26 mouse cellular contexts compared by ENCODE assay signal in genomic region chr16:35921676-35922235, GRCm38 (mm10). TPM values are rescaled to one million over a fixed set of nuclear protein-coding genes. Genes with fewer than 3 reads are reported as not detected.
DNase-seq lines count a peak whose midpoint lies in the region; ATAC-seq and TF ChIP-seq lines count a peak whose summit lies in the region.
"Had no signal": no experiment of that assay in that cellular context is flagged by ENCODE, and none has a peak within 500 bp of the region (broad histone marks: within the 10 kb centered on the region; RNA-seq: fewer than 3 reads in every experiment).

No protein-coding gene starts in this region.

- no peak overlapping the region for H3K9ac ChIP-seq in MEL (ENCODE audit: control insufficient read depth, low read depth, low read length, poor library complexity, severe bottlenecking)
- H3K9ac ChIP-seq: embryonic facial prominence, embryonic 12.5 days; embryonic facial prominence, embryonic 15.5 days; forebrain, postnatal 0 days; heart, embryonic 13.5 days; hindbrain, embryonic 14.5 days had no signal

- no peak overlapping the region for H3K27ac ChIP-seq in MEL (ENCODE audit: control insufficient read depth, low read depth, low read length)
- H3K27ac ChIP-seq: embryonic facial prominence, embryonic 12.5 days; embryonic facial prominence, embryonic 15.5 days; gastrocnemius, adult 2 months; heart, embryonic 10.5 days; heart, embryonic 13.5 days; hindbrain, embryonic 14.5 days; hindbrain, postnatal 0 days had no signal

- no peaks in the 10 kb centered on the region for H3K79me2 ChIP-seq in MEL (ENCODE audit: control insufficient read depth, insufficient read depth, low read length, poor library complexity)

- DNase-seq in kidney, postnatal 14 days: peak; percentile 26
- no peak for DNase-seq in kidney, adult 18-20 months
- DNase-seq in MEL (ENCODE audit: low read depth, low spot score): peak; percentile 62
- DNase-seq in yolk sac, embryonic 10.5 days (ENCODE audit: low spot score): peak; percentile 31
- no peak for DNase-seq in thymus, adult 18-20 months
- DNase-seq: adrenal gland, adult 8-10 months; adrenal gland, postnatal 25 days; cerebellum, adult 11-12 months; cerebellum, adult 9-10 months; cerebellum, postnatal 14 days; forebrain, postnatal 0 days; gastrocnemius, adult 2 months; gastrocnemius, postnatal 14 days; heart, adult 18-20 months; heart, postnatal 14 days; heart, postnatal 4 days had no signal

- H3K27me3 ChIP-seq in MEL (ENCODE audit: control insufficient read depth in 1 of 2, insufficient read depth in 2 of 2, low read length in 2 of 2): no peaks in the 10 kb centered on the region
- H3K27me3 ChIP-seq: embryonic facial prominence, embryonic 12.5 days; embryonic facial prominence, embryonic 15.5 days; heart, embryonic 13.5 days had no signal

- TF ChIP-seq RAD21 in MEL (IDR thresholded peaks at IDR 0.05; ENCODE audit: low read depth, low read length): no peak

- TF ChIP-seq POLR2A in MEL (IDR thresholded peaks at IDR 0.05; ENCODE audit: control insufficient read depth in 1 of 2, insufficient read depth in 1 of 2, low read depth in 1 of 2, low read length in 2 of 2, poor library complexity in 1 of 2): no peak

- 0 out of 2 replicates have a peak, but pooled peaks have one; percentile 51 for ATAC-seq in common myeloid progenitor, adult 5-6 weeks (replicated peaks; ENCODE audit: low read depth, poor library complexity, severe bottlenecking)
- ATAC-seq: activated CD4-positive, CD25-positive, alpha-beta regulatory T cell, adult 4 months; CD4-positive, CD25-positive, alpha-beta regulatory T cell, adult 4 months; forebrain, embryonic 14.5 days; forebrain, postnatal 0 days; hindbrain, postnatal 0 days had no signal

- peak overlapping the region in 1 of 2 experiments; percentile 28; a peak in 2 of 4 replicates for H3K4me3 ChIP-seq in MEL (ENCODE audit: control insufficient read depth in 1 of 2, insufficient read depth in 1 of 2, low read depth in 2 of 2, low read length in 2 of 2)
- H3K4me3 ChIP-seq: embryonic facial prominence, embryonic 12.5 days; embryonic facial prominence, embryonic 15.5 days; gastrocnemius, adult 2 months; heart, embryonic 10.5 days; heart, embryonic 13.5 days had no signal

- no peak for TF ChIP-seq CTCF in MEL (IDR thresholded peaks at IDR 0.05 in 2 of 3, conservative IDR thresholded peaks at IDR 0.05 in 1 of 3; ENCODE audit: control insufficient read depth in 1 of 3, insufficient read depth in 1 of 3, low read depth in 2 of 3, low read length in 3 of 3, poor library complexity in 1 of 3, severe bottlenecking in 1 of 3)

- no peak for TF ChIP-seq EP300 in MEL (IDR thresholded peaks at IDR 0.05; ENCODE audit: low read depth in 1 of 2, low read length in 2 of 2)

- H3K4me1 ChIP-seq in MEL (ENCODE audit: control insufficient read depth in 1 of 2, insufficient read depth in 2 of 2, low read length in 2 of 2): peaks cover 3 to 6% of the 10 kb centered on the region in 2 experiments; a peak in 1 of 4 replicates
- H3K4me1 ChIP-seq: embryonic facial prominence, embryonic 12.5 days; embryonic facial prominence, embryonic 15.5 days; heart, embryonic 10.5 days; heart, embryonic 13.5 days had no signal

- no peaks in the 10 kb centered on the region for H3K9me3 ChIP-seq in MEL (replicated peaks; ENCODE audit: insufficient read depth, low read length)
- H3K9me3 ChIP-seq: embryonic facial prominence, embryonic 12.5 days; embryonic facial prominence, embryonic 15.5 days; heart, embryonic 10.5 days; heart, embryonic 13.5 days had no signal

- H3K36me3 ChIP-seq in MEL (ENCODE audit: control insufficient read depth in 1 of 2, insufficient read depth in 2 of 2, low read length in 2 of 2): peaks cover 0 to 5% of the 10 kb centered on the region in 2 experiments; a peak in 2 of 4 replicates
- H3K36me3 ChIP-seq: embryonic facial prominence, embryonic 12.5 days; embryonic facial prominence, embryonic 15.5 days; heart, embryonic 10.5 days; heart, embryonic 13.5 days had no signal

TF ChIP-seq in MEL, 35 proteins besides CTCF, POLR2A, EP300 and RAD21:
- TF ChIP-seq NRF1 (IDR thresholded peaks at IDR 0.05; ENCODE audit: insufficient read depth, low read depth, low read length, poor library complexity, severe bottlenecking): no peak
- 0 out of 2 replicates have a peak, but pooled peaks have one; percentile 30 for TF ChIP-seq TBP (IDR thresholded peaks at IDR 0.05; ENCODE audit: low read depth, low read length)

RNA-seq across cellular contexts. Expression of gene Parp9, which starts 16.5 kb away (rescaled TPM):
- 3.0 and 3.4 TPM in 2 replicates for total RNA-seq in MEL (2012; rRNA removed)
- polyA plus RNA-seq in MEL (2012; ENCODE audit: insufficient read depth in 1 of 2, insufficient read length in 2 of 2, low read depth in 1 of 2, low replicate concordance in 2 of 2, missing spikeins in 1 of 2): 1 to 10 TPM in 1 of 2 experiments, not detected in 1; 5.3 TPM
- 38.2 and 48.5 TPM in 2 replicates for total RNA-seq in common myeloid progenitor, adult 5-6 weeks (2017)

RNA-seq across cellular contexts. Expression of gene Dtx3l, which starts 17.2 kb away (rescaled TPM):
- total RNA-seq in MEL (2012; rRNA removed): 3.5 and 3.9 TPM in 2 replicates
- polyA plus RNA-seq in MEL (2012; ENCODE audit: insufficient read depth in 1 of 2, insufficient read length in 2 of 2, low read depth in 1 of 2, low replicate concordance in 2 of 2, missing spikeins in 1 of 2): 1 to 10 TPM in 1 of 2 experiments, not detected in 1; 6.0 TPM
- 42.5 and 48.7 TPM in 2 replicates for total RNA-seq in common myeloid progenitor, adult 5-6 weeks (2017)

RNA-seq across cellular contexts. Expression of gene Parp14, which starts 50.4 kb away (rescaled TPM):
- 0.98 and 1.2 TPM in 2 replicates for total RNA-seq in MEL (2012; rRNA removed)
- polyA plus RNA-seq in MEL (2012; ENCODE audit: insufficient read depth in 1 of 2, insufficient read length in 2 of 2, low read depth in 1 of 2, low replicate concordance in 2 of 2, missing spikeins in 1 of 2): 1 to 10 TPM in 1 of 2 experiments, not detected in 1; 1.5 TPM
- total RNA-seq in common myeloid progenitor, adult 5-6 weeks (2017): 16.1 and 20.6 TPM in 2 replicates

RNA-seq across cellular contexts. Expression of gene Kpna1, which starts 56.8 kb away (rescaled TPM):
- total RNA-seq in MEL (2012; rRNA removed): 24.5 and 25.2 TPM in 2 replicates
- 10 to 100 TPM in 1 of 2 experiments, not detected in 1; 34.9 TPM for polyA plus RNA-seq in MEL (2012; ENCODE audit: insufficient read depth in 1 of 2, insufficient read length in 2 of 2, low read depth in 1 of 2, low replicate concordance in 2 of 2, missing spikeins in 1 of 2)
- 35.0 and 60.1 TPM in 2 replicates for total RNA-seq in common myeloid progenitor, adult 5-6 weeks (2017)

Comparison
In these comparisons a context has a peak if more than half of its experiments do, and no peak if none do; other contexts are left out.
1. DNase-seq: peak in kidney, postnatal 14 days (single experiment), MEL (single experiment) and yolk sac, embryonic 10.5 days (single experiment); none in kidney, adult 18-20 months (single experiment) and thymus, adult 18-20 months (0 of 2).